Mouse (Mus musculus) bone marrow, adult 2 months (tissue): ENCODE measurements at regions not wholly inside any gene's neighbourhood (a gene's known extent, or its start where the extent isn't known, plus 50 kb on each side); places are given as distances from the start of the nearest gene placed in this dataset.

Experiments
- CTCF ChIP-seq: fragments of 200-500 bp; IDR thresholded peaks from 2 replicates; pipeline ENCODE4 v1.5.1; 2011; ENCODE audit warnings: low read length, control low read depth; ENCODE audit not compliant: control insufficient read depth, insufficient read depth
- POLR2A ChIP-seq: fragments of 200-500 bp; IDR thresholded peaks from 2 replicates; pipeline ENCODE4 v1.6.1; 2011; ENCODE audit warnings: low read depth, mild to moderate bottlenecking, control low read depth, low read length, borderline replicate concordance; ENCODE audit not compliant: control insufficient read depth

- TF ChIP-seq CTCF (no peak), POLR2A (no peak)
Measured at GRCm38 (mm10) chr14:45796665-45797319, 138.8 kb upstream of the Ddhd1 start.
